Mouse (Mus musculus) kidney, adult 2 months (tissue): ENCODE results near the gene Il21.

Experiments used
- CTCF ChIP-seq: fragments of 200-500 bp; conservative IDR thresholded peaks from 2 replicates; pipeline ENCODE4 v1.5.1; 2011; ENCODE audit warnings: low read depth, mild to moderate bottlenecking, control low read depth, low read length, moderate library complexity, mixed read lengths; ENCODE audit not compliant: insufficient read depth, insufficient read length
- POLR2A ChIP-seq: fragments of 200-500 bp; IDR thresholded peaks from one replicate; pipeline ENCODE4 v1.6.1; 2011; ENCODE audit warnings: low read depth, low read length, control low read depth

DNA sequence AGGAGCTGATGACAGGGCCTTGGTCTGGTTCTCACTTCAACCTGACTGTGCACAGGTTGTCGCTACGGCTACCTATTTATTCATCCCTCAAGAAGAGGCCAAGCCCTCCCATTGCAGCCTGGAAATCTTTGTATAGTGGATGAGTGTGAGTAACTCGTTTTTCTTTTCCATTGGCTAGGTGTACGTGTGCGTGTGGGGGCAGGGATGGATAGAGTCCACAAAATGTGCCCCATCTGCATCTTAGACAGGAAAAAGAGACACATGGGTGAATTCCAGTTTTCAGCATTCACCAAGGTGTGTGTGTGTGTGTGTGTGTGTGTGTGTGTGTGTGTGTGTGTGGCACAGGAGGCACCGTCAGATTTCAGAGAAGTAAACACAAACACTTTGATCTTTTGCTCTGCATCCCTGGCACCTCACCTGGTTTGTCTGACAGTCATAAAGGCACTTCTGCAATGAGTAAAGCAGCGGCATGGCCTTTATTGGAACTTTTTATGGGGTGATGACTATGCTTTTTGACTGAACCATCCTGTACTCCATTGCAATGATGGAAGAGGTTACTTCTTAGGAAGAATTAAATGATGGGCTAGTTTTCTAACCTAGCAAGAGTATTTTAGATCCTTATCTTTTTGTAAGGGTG, at the start of gene Il21:
- TF ChIP-seq POLR2A, result no peak
- no peak for TF ChIP-seq CTCF
